Mouse (Mus musculus) kidney, postnatal 0 days (tissue): ENCODE measurements at regions not wholly inside any gene's neighbourhood (a gene's known extent, or its start where the extent isn't known, plus 50 kb on each side); places are given as distances from the start of the nearest gene placed in this dataset. TPM values are rescaled to one million over a fixed set of nuclear protein-coding genes. Genes with fewer than 3 reads are reported as not detected.

Experiments
- ATAC-seq: fragments of 200-750 bp; cut with Nextera tagmentation; replicated peaks from 2 replicates; pipeline ENCODE4 v1.8.0; 2017; ENCODE audit warnings: low read depth, moderate number of reproducible peaks, moderate TSS enrichment, moderate library complexity; ENCODE audit not compliant: low FRiP score
- DNase-seq: peaks from one replicate; pipeline ENCODE4 v3.0.0-alpha.2; 2016; ENCODE audit warnings: low spot score
- H3K27ac ChIP-seq: fragments of 300-500 bp; sonication (generic); 2 replicates; pipeline ENCODE4 v1.5.1; 2014; ENCODE audit warnings: mild to moderate bottlenecking
- H3K27me3 ChIP-seq: fragments of 300-500 bp; sonication (generic); 2 replicates; pipeline ENCODE4 v1.6.1; 2014; ENCODE audit warnings: low read length, mixed read lengths; ENCODE audit not compliant: insufficient read depth
- H3K36me3 ChIP-seq: fragments of 300-500 bp; sonication (generic); 2 replicates; pipeline ENCODE4 v1.6.1; 2014; ENCODE audit warnings: low read length, mixed read lengths; ENCODE audit not compliant: insufficient read depth
- H3K4me1 ChIP-seq: fragments of 300-500 bp; sonication (generic); replicated peaks from 2 replicates; pipeline ENCODE4 v1.6.1; 2014; ENCODE audit warnings: antibody characterized with exemption, low read length, mixed read lengths; ENCODE audit not compliant: insufficient read depth
- H3K4me2 ChIP-seq: fragments of 300-500 bp; sonication (generic); 2 replicates; pipeline ENCODE4 v1.6.1; 2014; ENCODE audit warnings: mild to moderate bottlenecking, low read length, moderate library complexity, mixed read lengths
- H3K4me3 ChIP-seq: fragments of 300-500 bp; sonication (generic); replicated peaks from 2 replicates; pipeline ENCODE4 v1.5.1; 2014; ENCODE audit warnings: low read depth, low read length
- H3K9ac ChIP-seq: fragments of 300-500 bp; sonication (generic); 2 replicates; pipeline ENCODE4 v1.6.1; 2014; ENCODE audit warnings: low read depth, low read length
- H3K9me3 ChIP-seq: fragments of 300-500 bp; sonication (generic); replicated peaks from 2 replicates; pipeline ENCODE4 v1.6.1; 2016; ENCODE audit warnings: low read length, inconsistent platforms, mixed read lengths
- CTCF ChIP-seq: IDR thresholded peaks from 2 replicates; pipeline ENCODE4 v1.5.1; 2016; ENCODE audit warnings: antibody characterized with exemption, low read depth, mild to moderate bottlenecking, moderate library complexity
- microRNA-seq: library from miRNA; unstranded; fragments of <30 nt; microRNA quantifications from one replicate; pipeline ENCODE4, GENCODE M21; 2016

GRCm38 (mm10) chr8:73569963-73570362 is 216.6 kb upstream of the Large1 start:
- ATAC-seq (no peak), DNase-seq (no peak)

More at GRCm38 (mm10) chr8:73569963-73570362, 216.6 kb upstream of the Large1 start:
- Histone ChIP-seq H3K4me2 (no peak overlapping the region), H3K4me3 (no peak overlapping the region), H3K36me3 (no peaks in the 10 kb centered on the region), H3K27ac (no peak overlapping the region), H3K27me3 (no peaks in the 10 kb centered on the region), H3K4me1 (no peaks in the 10 kb centered on the region), H3K9ac (no peak overlapping the region), H3K9me3 (no peaks in the 10 kb centered on the region)
- no peak for TF ChIP-seq CTCF

Small RNA genes lying in the stretch of these regions (microRNA-seq; reads per million reads assigned to microRNA genes)
- not detected for gene Gm23255
